Mouse (Mus musculus): ENCODE measurements around the gene Akr1c14. TPM values are rescaled to one million over a fixed set of nuclear protein-coding genes. Genes with fewer than 3 reads are reported as not detected.
"Not testable (repeated sequence)": the region's sequence is repeated elsewhere in the genome, so short reads cannot be mapped to it uniquely, and the experiment has no call there.

Gene Akr1c14
- total RNA-seq, 1 experiment from 2014 or later = 21.4 TPM

DNA sequence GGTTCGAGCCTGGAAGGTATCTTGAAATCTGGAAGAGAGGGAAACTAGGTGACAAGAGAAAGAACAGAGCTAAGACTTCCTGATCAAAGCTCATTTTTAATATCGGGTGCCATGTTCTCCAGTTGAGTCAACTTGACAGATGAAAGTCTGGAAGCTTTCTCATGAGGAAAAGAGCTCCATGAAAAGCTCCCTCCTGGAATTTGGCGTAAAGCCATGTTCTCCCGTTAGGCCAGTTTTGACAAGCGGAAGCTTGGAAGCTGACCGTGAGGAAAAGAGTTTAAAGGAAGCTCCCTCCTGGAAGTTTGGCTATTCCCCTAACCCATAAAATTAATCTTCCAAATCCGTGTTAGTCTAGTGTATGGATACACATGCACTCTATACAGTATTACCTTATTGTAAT lies 74.3 kb downstream of the Akr1c14 start:
- DNase-seq = peak; percentile 15

DNA sequence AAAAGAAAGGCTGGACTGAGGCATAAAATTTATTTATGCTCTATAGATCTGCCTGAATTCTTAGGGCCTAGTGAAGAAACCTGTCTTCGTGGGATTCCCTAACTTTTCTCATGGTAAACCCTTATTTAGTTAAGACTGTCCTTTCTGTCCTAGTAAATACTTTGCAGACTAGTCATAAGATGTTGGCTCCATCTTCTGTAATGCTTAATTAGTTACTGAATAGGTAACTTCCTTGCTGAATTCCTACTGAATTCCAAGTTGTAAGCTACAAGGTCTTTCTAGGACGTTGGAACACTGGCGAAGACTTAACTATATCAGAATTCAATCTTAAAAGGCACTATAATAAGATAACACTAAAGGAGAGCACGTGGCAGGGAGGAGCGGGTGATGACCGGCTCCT lies 75.7 kb downstream of the Akr1c14 start:
- not testable (repeated sequence) for DNase-seq

DNA sequence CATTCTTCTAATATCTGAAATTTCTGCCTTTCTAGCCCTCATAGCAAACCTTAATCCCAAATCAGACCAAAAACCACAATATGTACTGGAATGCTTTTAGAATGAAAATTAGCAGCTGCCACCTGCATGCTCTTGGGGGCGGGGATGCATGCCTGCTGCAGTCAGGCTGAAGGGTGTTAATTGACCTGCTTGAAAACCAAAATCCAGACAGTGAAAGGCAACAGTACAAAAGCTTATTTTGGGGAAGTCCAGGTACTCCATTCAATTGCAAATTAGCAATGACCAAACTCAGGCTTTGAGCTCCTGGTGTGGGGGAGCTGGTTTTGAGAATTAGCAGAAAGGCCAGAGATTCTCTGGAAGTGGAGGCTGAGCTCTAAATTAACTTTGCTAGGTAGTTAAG lies 77.0 kb downstream of the Akr1c14 start:
- not testable (repeated sequence) for DNase-seq

DNA sequence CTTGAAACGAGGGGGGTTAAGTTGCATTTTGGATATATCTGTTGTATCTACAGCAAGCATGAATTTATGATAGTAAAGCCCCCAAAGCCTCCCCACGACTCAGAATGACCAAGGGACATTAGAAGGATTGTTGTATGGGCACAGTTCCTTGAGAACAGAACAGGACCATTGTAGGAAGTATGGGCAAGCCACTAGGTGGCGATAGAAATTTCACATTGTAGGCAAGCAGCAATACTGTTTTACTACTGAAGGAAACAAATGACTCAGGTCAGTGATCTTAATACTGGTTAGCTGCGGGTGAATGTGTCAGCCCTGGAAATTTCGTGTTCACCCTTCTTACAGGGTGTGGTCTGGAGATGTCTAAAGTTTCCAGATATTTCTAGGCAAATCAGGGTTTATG lies 80.3 kb downstream of the Akr1c14 start:
- peak; percentile 45 for DNase-seq

DNA sequence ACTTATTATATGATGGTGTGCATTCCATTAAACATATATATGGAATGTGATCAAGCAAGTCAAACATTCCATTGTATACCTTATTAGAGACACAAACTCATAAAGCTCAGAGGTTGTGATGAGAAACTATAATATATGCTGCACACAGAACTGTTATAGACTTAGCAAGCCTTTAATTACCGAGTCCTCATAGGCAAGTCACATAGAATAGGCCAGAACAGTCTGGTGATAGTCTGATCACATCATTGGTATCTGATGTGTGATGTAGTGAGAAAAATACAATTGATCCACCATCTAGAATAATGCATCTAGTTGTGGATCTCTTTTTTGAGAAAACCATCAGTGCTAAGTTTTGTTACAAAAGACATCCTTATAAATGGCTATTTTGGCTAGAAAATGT lies 82.5 kb downstream of the Akr1c14 start:
- no peak for DNase-seq

DNA sequence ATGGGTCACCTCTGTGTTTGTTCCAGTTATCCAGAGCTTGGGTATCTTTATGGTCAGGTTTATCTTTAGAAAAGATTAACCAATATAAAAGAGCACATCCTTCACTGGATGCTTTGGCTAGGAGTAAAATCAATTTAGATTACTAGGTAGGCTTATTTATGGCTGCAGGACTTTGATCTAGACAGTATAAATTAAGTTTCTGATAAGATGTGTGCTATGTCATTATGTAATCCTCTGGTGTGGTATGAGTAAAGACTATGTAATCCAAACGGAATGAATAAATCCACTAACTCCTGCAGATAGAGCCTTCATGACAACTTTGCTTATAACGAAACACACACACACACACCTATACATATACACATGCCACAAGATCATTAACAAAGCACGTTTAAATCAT lies 82.9 kb downstream of the Akr1c14 start:
- DNase-seq = no peak

DNA sequence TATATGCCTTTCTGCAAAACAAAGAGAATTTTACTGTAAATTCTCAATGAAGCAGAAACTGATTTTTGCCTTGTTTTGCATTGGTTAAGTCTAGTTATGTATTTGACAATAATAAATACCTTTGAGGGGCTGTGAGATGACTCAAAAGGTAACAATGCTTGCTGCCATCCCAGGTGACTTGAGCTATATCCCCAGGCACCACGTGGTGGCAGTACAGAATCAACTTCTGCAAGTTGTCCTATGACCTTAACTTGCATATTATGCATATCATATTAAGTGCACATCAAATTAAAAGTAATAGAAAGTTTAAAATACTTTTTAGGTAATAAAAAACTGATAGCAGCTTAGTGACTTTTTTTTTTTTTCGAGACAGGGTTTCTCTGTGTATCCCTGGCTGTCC lies 84.3 kb downstream of the Akr1c14 start:
- peak; percentile 39 for DNase-seq

Other genes with a start within 250 kb of the Akr1c14 start
- gene Calml3, start 244.7 kb upstream of the Akr1c14 start, total RNA-seq (2021) = not detected in 2 replicates
- not detected in 2 replicates for gene Calm4, start 211.3 kb upstream of the Akr1c14 start, total RNA-seq (2021)
- gene Calm5, start 194.8 kb upstream of the Akr1c14 start, total RNA-seq (2021) = not detected in 2 replicates
- gene Net1, start 130.8 kb upstream of the Akr1c14 start, total RNA-seq (2021) = 89.3 and 110 TPM in 2 replicates
- not detected in 2 replicates for gene Tubal3, start 130.7 kb upstream of the Akr1c14 start, total RNA-seq (2021)
- gene Ucn3, start 103.7 kb upstream of the Akr1c14 start, total RNA-seq (2021) = not detected in 2 replicates
- gene Akr1c18, start 101.6 kb downstream of the Akr1c14 start, total RNA-seq (2021) = 1,308 and 2,595 TPM in 2 replicates
- 24.1 and 28.7 TPM in 2 replicates for gene Akr1c13, start 142.1 kb downstream of the Akr1c14 start, total RNA-seq (2021)
- gene Akr1c19, start 179.7 kb downstream of the Akr1c14 start, total RNA-seq (2021) = 0.60 and 1.7 TPM in 2 replicates
- gene Akr1c12, start 230.4 kb downstream of the Akr1c14 start, total RNA-seq (2021) = 0.34 and 3.4 TPM in 2 replicates

All from adrenal gland, postnatal 14 days (tissue).